Mouse (Mus musculus) thymus, adult 18-20 months (tissue): ENCODE data around the gene Zdhhc19.

ENCODE experiments used
- DNase-seq, 2 experiments: peaks; one replicate each; pipeline ENCODE4 v3.0.0; 2022; ENCODE audit warnings: mixed read lengths in 2 of 2

The Zdhhc19 gene

GRCm38 (mm10) chr16:32551346-32551747, 55.3 kb downstream of the Zdhhc19 start:
- no peak for DNase-seq

- DNase-seq: no peak
These were observed 59.5 kb downstream of the Zdhhc19 start for GRCm38 (mm10) chr16:32555588-32555987.

GRCm38 (mm10) chr16:32559493-32559892, 63.4 kb downstream of the Zdhhc19 start:
- no peak for DNase-seq

- no peak for DNase-seq
These were observed 67.2 kb downstream of the Zdhhc19 start for GRCm38 (mm10) chr16:32563056-32563793.

- DNase-seq: no peak
These were observed 71.2 kb downstream of the Zdhhc19 start for GRCm38 (mm10) chr16:32567282-32567681.

GRCm38 (mm10) chr16:32568401-32568800, 72.3 kb downstream of the Zdhhc19 start:
- DNase-seq: no peak

- no peak for DNase-seq
These were observed 74.0 kb downstream of the Zdhhc19 start for GRCm38 (mm10) chr16:32570042-32570441.

- DNase-seq: no peak
These were observed 76.5 kb downstream of the Zdhhc19 start for GRCm38 (mm10) chr16:32572528-32572927.

- DNase-seq: no peak
These were observed 90.4 kb downstream of the Zdhhc19 start for GRCm38 (mm10) chr16:32586482-32586881.

- DNase-seq: no peak
These were observed 92.5 kb downstream of the Zdhhc19 start for GRCm38 (mm10) chr16:32588568-32588967.

- no peak for DNase-seq
These were observed 95.5 kb downstream of the Zdhhc19 start for GRCm38 (mm10) chr16:32591521-32591920.

GRCm38 (mm10) chr16:32593283-32593805, 97.3 kb downstream of the Zdhhc19 start:
- no peak for DNase-seq

- peak in 1 of 2 experiments; percentile 22 for DNase-seq
These were observed 97.9 kb downstream of the Zdhhc19 start for GRCm38 (mm10) chr16:32593916-32594315.

- peak in 1 of 2 experiments; percentile 8 for DNase-seq
These were observed 98.6 kb downstream of the Zdhhc19 start for GRCm38 (mm10) chr16:32594701-32595100.

- no peak for DNase-seq
These were observed 99.2 kb downstream of the Zdhhc19 start for GRCm38 (mm10) chr16:32595142-32595855.

GRCm38 (mm10) chr16:32597909-32598381, 101.9 kb downstream of the Zdhhc19 start:
- no peak for DNase-seq

GRCm38 (mm10) chr16:32599151-32599550, 103.1 kb downstream of the Zdhhc19 start:
- DNase-seq: no peak

- DNase-seq: no peak
These were observed 106.2 kb downstream of the Zdhhc19 start for GRCm38 (mm10) chr16:32602193-32602685.

GRCm38 (mm10) chr16:32607562-32608343, 111.7 kb downstream of the Zdhhc19 start:
- no peak for DNase-seq

- DNase-seq: no peak
These were observed 112.3 kb downstream of the Zdhhc19 start for GRCm38 (mm10) chr16:32608344-32608711.

GRCm38 (mm10) chr16:32608712-32609400, 112.8 kb downstream of the Zdhhc19 start, which contains the start of gene Tfrc:
Tfrc (plus strand) TSS chr16:32608920.
- peak; percentile 99 for DNase-seq

- DNase-seq: no peak
These were observed 113.3 kb downstream of the Zdhhc19 start for GRCm38 (mm10) chr16:32609401-32609779.
